Mouse (Mus musculus) heart, embryonic 12.5 days (tissue): ENCODE measurements at regions not wholly inside any gene's neighbourhood (a gene's known extent, or its start where the extent isn't known, plus 50 kb on each side); places are given as distances from the start of the nearest gene placed in this dataset.
"Not testable (repeated sequence)": the region's sequence is repeated elsewhere in the genome, so short reads cannot be mapped to it uniquely, and the experiment has no call there.

Source experiments
- ATAC-seq: fragments of 200-750 bp; cut with Nextera tagmentation; 2 replicates; pipeline ENCODE4 v1.8.0; 2017; ENCODE audit warnings: moderate TSS enrichment, moderate library complexity; ENCODE audit not compliant: insufficient number of reproducible peaks, low FRiP score
- H3K27ac ChIP-seq: fragments of 300-500 bp; sonication (generic); 2 replicates; pipeline ENCODE4 v1.5.1; 2016; ENCODE audit warnings: mild to moderate bottlenecking, moderate library complexity; ENCODE audit not compliant: poor library complexity, severe bottlenecking
- H3K27me3 ChIP-seq: fragments of 300-500 bp; sonication (generic); replicated peaks from 2 replicates; pipeline ENCODE4 v1.6.1; 2016; ENCODE audit warnings: mild to moderate bottlenecking, moderate library complexity
- H3K36me3 ChIP-seq: fragments of 300-500 bp; sonication (generic); 2 replicates; pipeline ENCODE4 v1.6.1; 2016; ENCODE audit warnings: mild to moderate bottlenecking, moderate library complexity
- H3K4me1 ChIP-seq: fragments of 300-500 bp; sonication (generic); replicated peaks from 2 replicates; pipeline ENCODE4 v1.6.1; 2016; ENCODE audit warnings: mild to moderate bottlenecking
- H3K4me2 ChIP-seq: fragments of 300-500 bp; sonication (generic); 2 replicates; pipeline ENCODE4 v1.6.1; 2016; ENCODE audit warnings: mild to moderate bottlenecking, moderate library complexity
- H3K4me3 ChIP-seq: fragments of 300-500 bp; sonication (generic); 2 replicates; pipeline ENCODE4 v1.5.1; 2016; ENCODE audit warnings: mild to moderate bottlenecking
- H3K9ac ChIP-seq: fragments of 300-500 bp; sonication (generic); 2 replicates; pipeline ENCODE4 v1.6.1; 2016; ENCODE audit warnings: mild to moderate bottlenecking, moderate library complexity
- H3K9me3 ChIP-seq: fragments of 300-500 bp; sonication (generic); replicated peaks from 2 replicates; pipeline ENCODE4 v1.6.1; 2016; ENCODE audit warnings: mild to moderate bottlenecking, moderate library complexity
- WGBS: fragments of 180-500 bp; shearing (Covaris S2); methylation state at CpG from one replicate; pipeline ENCODE4 v1.1.7; 2016; 5-methylcytosine and 5-hydroxymethylcytosine counted together

- Histone ChIP-seq H3K27me3 (no peaks in the 10 kb centered on the region), H3K9me3 (peaks cover 8% of the 10 kb centered on the region; the same call in 1 of the 2 replicates), H3K4me3 (no peak overlapping the region), H3K4me1 (no peaks in the 10 kb centered on the region; the same call in 1 of the 2 replicates), H3K36me3 (no peaks in the 10 kb centered on the region), H3K4me2 (no peak overlapping the region), H3K9ac (no peak overlapping the region), H3K27ac (no peak overlapping the region)
- ATAC-seq: no peak
- WGBS: 76% methylated on average over 5 of the region's 5 CpGs
Measured at GRCm38 (mm10) chr7:129746639-129747038, 155.0 kb downstream of the Wdr11 start.

DNA sequence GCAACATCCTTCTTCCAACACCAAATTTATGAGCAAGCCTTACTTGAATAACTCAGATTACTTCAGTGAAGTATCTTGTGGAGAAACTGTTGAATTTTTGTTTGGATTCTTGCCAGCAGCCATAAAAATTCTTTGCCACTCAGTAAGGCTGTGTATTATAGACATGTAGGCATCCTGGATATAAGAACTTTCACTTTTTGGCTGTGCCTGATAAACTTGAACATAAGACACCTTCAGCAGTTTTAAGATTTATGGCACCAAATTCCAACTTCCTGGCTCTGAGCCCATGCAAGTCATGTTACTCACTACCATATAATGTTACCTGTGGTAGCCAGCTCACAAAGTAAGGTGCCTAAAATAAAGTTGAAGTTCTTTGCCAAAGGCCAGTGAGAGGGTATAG lies 159.3 kb downstream of the Wdr11 start:
- no peak overlapping the region for H3K9ac ChIP-seq
- H3K36me3 ChIP-seq: no peaks in the 10 kb centered on the region
- peaks cover 8% of the 10 kb centered on the region; the same call in 1 of the 2 replicates for H3K9me3 ChIP-seq
- H3K27ac ChIP-seq: no peak overlapping the region
- H3K4me1 ChIP-seq: no peaks in the 10 kb centered on the region; the same call in 1 of the 2 replicates
- H3K4me2 ChIP-seq: no peak overlapping the region
- no peak for ATAC-seq
- no peak overlapping the region for H3K4me3 ChIP-seq
- no peaks in the 10 kb centered on the region for H3K27me3 ChIP-seq

DNA sequence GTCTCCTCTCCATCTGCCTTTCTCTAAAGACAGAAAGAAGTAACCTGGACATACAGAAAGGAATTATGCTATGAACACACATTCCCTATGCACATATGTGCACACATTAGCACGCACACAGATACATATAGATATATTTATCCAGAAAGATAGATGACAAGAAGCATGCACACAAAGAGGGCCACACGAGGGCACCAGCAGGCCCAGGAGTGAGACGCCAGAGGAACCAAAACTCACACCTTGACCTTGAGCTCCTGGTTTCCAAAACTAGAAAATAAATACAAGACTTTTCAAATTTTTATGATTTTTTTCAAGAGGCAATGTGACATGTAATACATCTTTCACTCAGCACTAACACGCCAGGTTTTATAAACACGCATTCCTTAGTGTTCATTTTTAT lies 163.1 kb downstream of the Wdr11 start:
- Histone ChIP-seq H3K9ac (no peak overlapping the region), H3K36me3 (no peaks in the 10 kb centered on the region), H3K27ac (no peak overlapping the region), H3K9me3 (no peaks in the 10 kb centered on the region), H3K27me3 (no peaks in the 10 kb centered on the region), H3K4me2 (no peak overlapping the region), H3K4me1 (peaks cover under 1% of the 10 kb centered on the region; the same call in 1 of the 2 replicates), H3K4me3 (no peak overlapping the region)
- no peak for ATAC-seq
- WGBS: 72% methylated on average over 5 of the region's 5 CpGs

GRCm38 (mm10) chr7:129756138-129756537 lies 164.5 kb downstream of the Wdr11 start:
- no peaks in the 10 kb centered on the region for H3K9me3 ChIP-seq
- WGBS: 80% methylated on average over 6 of the region's 6 CpGs
- ATAC-seq: no peak

GRCm38 (mm10) chr7:129759848-129760247 lies 168.2 kb downstream of the Wdr11 start:
- no peak overlapping the region for H3K27ac ChIP-seq

More at GRCm38 (mm10) chr7:129756138-129756537, 164.5 kb downstream of the Wdr11 start:
- Histone ChIP-seq H3K4me2 (no peak overlapping the region), H3K27me3 (no peaks in the 10 kb centered on the region), H3K27ac (no peak overlapping the region), H3K4me3 (no peak overlapping the region), H3K9ac (no peak overlapping the region), H3K36me3 (no peaks in the 10 kb centered on the region), H3K4me1 (peaks cover 8% of the 10 kb centered on the region; the same call in 1 of the 2 replicates)

DNA sequence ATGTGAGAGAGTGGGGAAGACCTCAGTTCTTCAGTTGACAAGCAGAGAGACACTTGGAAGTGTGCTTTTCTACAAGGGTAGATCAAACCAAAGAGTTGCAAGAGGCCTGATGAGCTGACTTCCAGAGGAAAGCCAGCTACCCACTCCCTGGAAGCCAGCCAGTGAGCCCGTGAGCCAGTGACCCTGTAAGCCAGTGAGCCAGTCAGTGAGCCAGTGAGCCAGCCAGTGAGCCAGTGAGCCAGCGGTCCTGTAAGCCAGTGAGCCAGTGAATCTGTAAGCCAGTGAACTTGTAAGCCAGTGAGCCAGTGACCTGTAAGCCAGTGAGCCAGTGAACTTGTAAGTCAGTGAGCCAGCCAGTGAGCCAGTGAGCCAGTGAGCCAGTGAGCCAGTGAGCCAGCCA lies 168.7 kb downstream of the Wdr11 start:
- 61% methylated on average over 2 of the region's 2 CpGs for WGBS
- H3K27ac ChIP-seq: no peak overlapping the region

More at GRCm38 (mm10) chr7:129759848-129760247, 168.2 kb downstream of the Wdr11 start:
- WGBS: 64% methylated on average over 4 of the region's 4 CpGs
- Histone ChIP-seq H3K36me3 (no peaks in the 10 kb centered on the region), H3K4me2 (no peak overlapping the region), H3K27me3 (no peaks in the 10 kb centered on the region), H3K9ac (no peak overlapping the region), H3K4me3 (no peak overlapping the region), H3K9me3 (no peaks in the 10 kb centered on the region), H3K4me1 (peaks cover 22% of the 10 kb centered on the region)
- no peak for ATAC-seq

GRCm38 (mm10) chr7:129763754-129764153 lies 172.1 kb downstream of the Wdr11 start:
- no peak overlapping the region for H3K9ac ChIP-seq
- no peaks in the 10 kb centered on the region for H3K27me3 ChIP-seq
- H3K4me3 ChIP-seq: no peak overlapping the region
- WGBS: 18% methylated on average over 5 of the region's 5 CpGs
- no peak overlapping the region for H3K27ac ChIP-seq
- no peak overlapping the region for H3K4me2 ChIP-seq
- no peaks in the 10 kb centered on the region for H3K9me3 ChIP-seq
- peaks cover 22% of the 10 kb centered on the region for H3K4me1 ChIP-seq
- no peaks in the 10 kb centered on the region for H3K36me3 ChIP-seq
- peak; percentile 63; the same call in 1 of the 2 replicates for ATAC-seq

More for the DNA sequence above, 168.7 kb downstream of the Wdr11 start:
- H3K36me3 ChIP-seq: no peaks in the 10 kb centered on the region
- H3K4me2 ChIP-seq: no peak overlapping the region
- no peak for ATAC-seq
- H3K4me1 ChIP-seq: peaks cover 22% of the 10 kb centered on the region
- no peaks in the 10 kb centered on the region for H3K9me3 ChIP-seq
- no peak overlapping the region for H3K4me3 ChIP-seq
- no peak overlapping the region for H3K9ac ChIP-seq
- no peaks in the 10 kb centered on the region for H3K27me3 ChIP-seq

GRCm38 (mm10) chr7:129764456-129764970 lies 172.8 kb downstream of the Wdr11 start:
- ATAC-seq: no peak
- Histone ChIP-seq H3K27me3 (no peaks in the 10 kb centered on the region), H3K27ac (no peak overlapping the region), H3K4me3 (no peak overlapping the region), H3K4me2 (no peak overlapping the region), H3K9me3 (no peaks in the 10 kb centered on the region), H3K4me1 (peaks cover 22% of the 10 kb centered on the region), H3K36me3 (no peaks in the 10 kb centered on the region), H3K9ac (no peak overlapping the region)
- WGBS: 86% methylated on average over 5 of the region's 5 CpGs

- ATAC-seq: no peak
- Histone ChIP-seq H3K4me1 (peaks cover 14% of the 10 kb centered on the region), H3K4me3 (no peak overlapping the region), H3K27me3 (no peaks in the 10 kb centered on the region), H3K9ac (no peak overlapping the region), H3K9me3 (no peaks in the 10 kb centered on the region), H3K27ac (no peak overlapping the region), H3K4me2 (no peak overlapping the region), H3K36me3 (no peaks in the 10 kb centered on the region)
- 85% methylated on average over 7 of the region's 7 CpGs for WGBS
Measured at GRCm38 (mm10) chr7:129765681-129766080, 174.0 kb downstream of the Wdr11 start.

DNA sequence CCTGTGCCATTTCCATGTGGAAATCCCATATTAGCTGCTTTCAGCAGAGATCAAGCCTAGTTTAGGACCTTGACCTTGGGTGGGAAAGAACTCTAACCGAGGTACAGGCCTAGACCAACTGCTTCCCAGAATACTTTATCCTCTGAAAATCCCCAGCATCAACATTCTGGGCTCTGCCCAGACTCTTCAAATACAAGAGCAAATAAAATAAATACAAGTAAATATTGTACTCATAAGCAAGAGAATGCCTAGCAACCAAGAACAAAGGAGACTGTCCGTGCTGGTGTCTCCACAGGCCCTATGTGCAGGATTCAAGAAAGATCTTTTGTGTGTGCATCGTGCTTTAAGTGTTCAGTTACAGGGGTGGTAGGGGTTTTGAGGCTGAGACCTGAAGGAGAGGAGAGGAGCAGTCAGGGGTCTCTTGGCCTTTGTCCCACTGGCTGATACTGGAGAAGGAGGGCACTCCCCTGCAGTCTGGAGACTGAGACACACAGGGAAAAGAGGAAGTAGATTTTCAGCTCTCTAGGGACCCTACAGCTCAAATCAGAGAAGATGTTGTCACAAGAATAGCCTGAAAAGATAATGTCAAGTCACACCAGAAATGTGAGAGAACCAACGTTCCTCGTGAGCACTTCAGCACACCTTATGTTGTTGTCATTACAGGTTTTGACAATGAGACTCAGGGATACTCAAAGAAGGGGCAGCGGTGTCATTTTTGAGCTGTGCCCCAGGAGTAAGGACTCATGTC lies 174.6 kb downstream of the Wdr11 start:
- Histone ChIP-seq H3K4me3 (no peak overlapping the region), H3K27ac (no peak overlapping the region), H3K36me3 (no peaks in the 10 kb centered on the region), H3K9me3 (no peaks in the 10 kb centered on the region), H3K9ac (no peak overlapping the region), H3K27me3 (no peaks in the 10 kb centered on the region), H3K4me2 (no peak overlapping the region), H3K4me1 (peaks cover 14% of the 10 kb centered on the region)
- 69% methylated on average over 6 of the region's 6 CpGs for WGBS
- ATAC-seq: no peak

DNA sequence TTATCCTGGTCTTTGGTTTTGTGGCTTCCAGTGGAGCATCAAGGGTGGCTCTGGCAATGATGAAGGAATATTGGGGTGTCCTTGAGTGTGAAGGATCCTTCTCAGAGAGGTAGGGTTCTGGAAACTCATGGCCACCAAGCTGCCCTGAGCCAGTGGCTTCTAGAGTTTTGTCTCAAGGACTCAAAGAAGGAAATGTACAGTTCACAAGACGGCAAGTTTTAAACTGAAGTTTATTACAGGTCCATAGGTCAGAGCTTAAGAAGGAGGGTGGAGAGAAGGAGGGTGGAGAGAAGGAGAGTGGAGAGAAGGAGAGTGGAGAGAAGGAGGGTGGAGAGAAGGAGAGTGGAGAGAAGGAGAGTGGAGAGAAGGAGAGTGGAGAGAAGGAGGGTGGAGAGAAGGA lies 178.0 kb downstream of the Wdr11 start:
- not testable (repeated sequence) for H3K9ac ChIP-seq, H3K36me3 ChIP-seq, H3K4me3 ChIP-seq, ATAC-seq, H3K9me3 ChIP-seq, H3K27me3 ChIP-seq, H3K27ac ChIP-seq, H3K4me2 ChIP-seq
- 78% methylated on average over 1 of the region's 1 CpGs for WGBS
- H3K4me1 ChIP-seq: peaks cover 12% of the 10 kb centered on the region
